Mouse (Mus musculus) kidney, adult 9 months (tissue): ENCODE results near the gene Atp1a1.

Source experiments
- DNase-seq: peaks from one replicate; pipeline ENCODE4 v3.0.0; 2022

The Atp1a1 gene

DNA sequence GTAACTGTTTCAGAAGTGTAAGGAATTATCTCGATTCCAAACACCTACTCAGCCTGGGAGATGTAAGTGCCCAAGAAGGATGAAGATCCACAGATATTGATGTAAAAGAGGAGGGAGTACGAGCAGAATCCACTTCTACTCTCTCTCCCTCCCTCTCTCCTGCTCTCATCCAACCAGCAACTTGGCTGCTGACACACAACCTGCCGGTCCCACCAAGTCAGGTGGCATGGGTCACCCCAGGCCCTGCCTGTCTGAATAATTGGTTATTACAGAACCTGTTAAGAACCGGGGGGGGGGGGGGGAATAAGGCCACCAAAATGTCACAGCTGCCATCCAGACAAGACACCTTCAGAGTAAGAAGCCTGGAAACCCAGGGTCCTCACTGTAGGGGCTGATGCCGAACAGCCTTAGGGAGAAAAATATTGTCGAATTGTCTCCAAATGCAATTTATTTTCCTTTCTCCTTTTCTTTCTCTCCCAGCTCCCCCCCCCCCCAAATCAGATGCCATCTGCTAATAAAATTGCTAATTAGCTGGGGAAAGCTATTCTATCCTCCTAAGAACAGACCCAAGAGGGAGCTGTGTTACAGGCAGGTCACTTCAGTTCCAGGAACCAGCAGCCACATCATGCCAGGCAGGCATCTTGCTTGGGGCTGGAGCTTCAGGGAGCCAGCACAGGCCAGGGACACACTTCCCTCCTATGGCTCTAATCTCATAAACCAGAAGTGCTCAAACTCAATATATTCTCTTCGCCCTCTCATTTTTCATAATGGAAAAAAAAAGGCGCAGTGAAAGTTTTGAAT lies 6.7 kb upstream of the Atp1a1 start:
- DNase-seq: no peak

DNA sequence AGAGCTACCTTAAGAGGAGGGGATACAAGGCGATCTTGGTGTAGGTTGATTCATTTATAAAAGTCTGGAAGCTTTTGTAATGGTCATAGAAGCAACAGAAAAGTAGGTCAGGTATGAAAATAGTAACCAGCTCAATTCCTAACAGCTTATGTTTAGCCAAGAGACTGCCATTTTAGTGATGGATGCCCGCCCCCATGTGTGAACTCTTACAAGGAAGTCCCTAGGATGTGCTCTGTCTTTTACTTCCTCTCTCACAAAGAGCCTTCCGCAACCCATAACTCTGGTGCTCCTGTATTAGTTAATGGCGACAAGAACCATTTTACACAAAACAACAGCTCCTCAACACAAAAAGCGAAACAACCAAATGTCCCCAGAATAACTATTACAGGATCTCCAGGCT lies 4.8 kb upstream of the Atp1a1 start:
- peak; percentile 54 for DNase-seq

DNA sequence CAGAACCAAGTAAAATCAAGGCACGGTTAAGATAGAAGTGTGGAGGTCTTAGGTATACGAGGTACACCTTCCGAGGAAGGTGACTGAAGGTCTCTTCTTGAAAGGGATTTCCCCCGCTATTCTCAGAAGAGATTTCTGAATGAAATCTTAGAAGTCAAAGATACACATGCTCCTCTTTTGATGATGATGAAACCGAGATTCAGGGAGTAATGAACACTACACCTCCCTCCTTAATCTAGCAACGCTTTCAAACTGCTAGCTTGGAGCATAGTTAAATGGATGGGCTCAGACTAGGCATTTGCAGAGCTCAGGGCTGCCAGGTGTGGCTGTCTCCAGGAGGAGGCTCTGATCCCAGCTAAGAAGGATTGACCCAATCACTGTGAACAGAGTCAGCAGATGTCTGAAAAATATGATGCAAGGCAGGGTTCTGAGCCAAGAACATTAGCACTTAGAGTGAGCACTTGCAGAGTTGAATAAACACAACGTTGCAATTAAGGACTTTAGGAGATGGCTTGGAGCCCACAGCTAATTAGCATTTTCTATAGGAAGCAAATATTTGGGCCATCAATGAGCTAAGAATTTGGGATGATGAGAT lies 2.5 kb upstream of the Atp1a1 start:
- peak; percentile 33 for DNase-seq

DNA sequence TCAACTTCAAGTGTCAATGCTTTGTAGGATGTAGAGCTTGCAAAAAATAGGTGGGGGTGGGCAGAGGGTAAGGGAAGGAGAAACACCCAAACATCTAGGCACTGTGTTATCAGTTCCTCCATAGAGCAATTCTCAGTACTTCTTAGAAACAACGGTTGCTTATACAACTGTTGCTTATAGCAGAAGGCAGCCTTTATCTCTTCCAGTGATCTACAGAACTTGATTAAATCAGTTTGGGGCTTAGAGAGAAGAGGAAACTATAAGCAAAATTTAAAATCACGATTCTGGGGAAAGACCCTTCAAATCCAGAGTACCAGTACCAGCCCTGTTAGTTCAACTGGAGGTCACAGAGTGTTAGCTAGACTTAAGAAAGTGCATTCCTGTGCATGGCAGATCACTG lies 1.2 kb upstream of the Atp1a1 start:
- DNase-seq: peak; percentile 9

GRCm38 (mm10) chr3:101605291-101605690 lies 807 bp upstream of the Atp1a1 start:
- DNase-seq: peak; percentile 25

DNA sequence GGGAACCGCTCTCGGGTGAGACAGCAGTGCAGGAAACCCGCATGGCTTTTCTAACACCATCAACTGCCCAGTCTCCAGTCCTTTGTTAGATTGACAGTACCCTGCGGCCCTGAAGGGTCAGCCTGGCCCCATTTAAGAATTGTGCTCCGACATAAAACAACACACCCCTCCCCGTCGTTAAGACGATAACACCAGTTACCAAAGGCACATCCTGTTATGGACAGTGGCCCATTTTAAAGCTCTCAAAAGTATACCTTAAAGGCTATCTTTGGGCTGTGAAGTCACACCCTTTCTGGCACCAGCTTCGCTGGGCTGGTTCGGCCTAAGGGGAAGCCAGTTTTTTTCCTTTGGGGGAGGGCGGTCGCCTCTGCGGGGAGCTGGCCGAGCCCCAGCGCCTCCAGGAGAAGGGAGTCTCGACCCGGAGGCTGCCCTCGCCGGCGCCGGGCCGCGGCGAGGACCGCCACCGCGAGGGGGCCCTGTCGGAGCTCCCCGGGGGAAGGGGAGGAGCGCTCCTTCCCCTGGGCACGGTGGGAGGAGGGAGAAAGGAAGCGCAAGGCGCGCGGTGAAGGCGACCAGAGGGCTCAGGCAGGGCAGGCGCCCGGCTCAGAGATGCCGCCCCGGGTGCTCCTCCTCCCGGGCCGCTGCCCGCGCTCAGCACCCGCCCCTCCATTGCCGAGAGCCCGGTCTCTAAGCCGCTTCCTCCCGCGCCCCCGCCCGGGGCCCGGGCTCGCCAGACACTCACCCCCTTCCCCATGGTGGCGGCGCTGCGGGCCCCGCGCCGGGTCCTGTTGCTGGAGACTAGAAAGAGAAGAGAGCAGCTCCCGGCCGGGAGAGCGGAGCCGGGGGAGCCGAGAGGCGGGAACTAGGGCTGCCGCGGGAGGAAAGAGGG lies 579 bp downstream of the Atp1a1 start:
- DNase-seq: peak; percentile 82

GRCm38 (mm10) chr3:101603194-101603593 lies 1.3 kb downstream of the Atp1a1 start:
- DNase-seq: peak; percentile 48

DNA sequence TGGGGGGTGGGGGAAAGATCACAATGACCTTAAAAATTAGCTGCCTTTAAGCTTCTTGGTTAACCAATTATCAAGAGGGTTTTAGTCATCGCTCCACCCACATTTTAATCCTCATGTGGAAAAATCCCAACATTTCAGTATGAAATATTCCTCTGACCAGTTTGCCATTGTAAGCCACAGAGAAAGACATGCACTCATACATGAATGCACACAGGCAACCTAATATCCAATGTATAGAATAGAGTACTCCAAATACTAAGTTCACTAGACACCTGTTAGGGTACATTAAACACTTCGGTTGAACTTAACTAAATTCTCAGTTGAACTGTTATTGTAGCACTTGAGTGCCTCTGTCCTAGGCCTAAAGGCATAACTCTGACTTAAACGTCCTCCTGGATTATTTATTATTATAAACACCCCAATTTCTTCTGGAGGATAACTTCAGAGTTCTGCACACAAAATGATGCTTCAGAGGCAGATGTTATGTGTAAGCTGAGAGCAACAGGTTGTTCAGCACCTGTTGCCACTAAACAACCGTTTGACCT lies 1.9 kb downstream of the Atp1a1 start:
- peak; percentile 62 for DNase-seq

DNA sequence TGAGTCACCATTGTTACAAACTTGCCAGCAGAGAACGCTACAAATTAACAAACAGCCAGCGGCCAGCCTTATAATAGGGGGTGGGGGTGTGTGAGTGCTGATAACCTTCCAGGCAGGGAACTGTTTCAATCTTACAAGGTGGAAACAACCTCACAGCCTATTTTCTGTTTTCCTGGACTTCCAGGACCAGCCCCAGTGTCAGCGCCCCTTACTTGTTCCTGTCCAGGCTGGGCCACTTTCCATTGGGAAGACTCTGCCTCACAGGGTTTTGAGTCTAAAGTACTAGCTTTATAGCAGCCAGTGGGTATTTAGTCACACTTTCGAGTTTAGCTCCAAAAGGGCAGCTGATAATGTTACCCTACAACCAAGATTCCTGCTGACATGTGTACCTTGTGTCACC lies 2.8 kb downstream of the Atp1a1 start:
- peak; percentile 84 for DNase-seq

DNA sequence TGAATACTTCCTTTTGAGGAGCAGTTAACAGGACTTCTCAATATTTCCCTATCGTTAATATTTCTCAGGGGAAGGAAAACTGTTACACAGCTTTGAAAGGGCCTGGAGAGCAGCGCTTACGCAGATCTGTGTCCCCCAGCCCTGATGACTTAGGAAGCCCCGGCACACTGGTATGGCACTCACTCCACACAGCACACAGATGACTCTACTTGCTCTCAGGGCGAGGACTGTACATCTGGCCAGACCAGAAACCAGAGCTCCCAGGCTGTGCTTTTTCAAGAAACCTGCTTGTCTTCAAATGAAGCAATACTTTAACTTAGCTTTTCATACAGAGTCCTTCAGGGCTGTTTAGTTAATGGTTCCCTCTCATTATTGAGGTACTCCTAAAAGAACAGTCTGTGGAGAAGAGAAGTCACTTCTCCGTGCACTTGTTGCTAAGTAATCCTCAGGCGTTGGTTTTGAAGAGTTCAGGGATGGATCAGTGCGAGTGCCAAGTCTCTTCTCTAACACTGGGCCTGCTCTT lies 3.4 kb downstream of the Atp1a1 start:
- DNase-seq: peak; percentile 37

DNA sequence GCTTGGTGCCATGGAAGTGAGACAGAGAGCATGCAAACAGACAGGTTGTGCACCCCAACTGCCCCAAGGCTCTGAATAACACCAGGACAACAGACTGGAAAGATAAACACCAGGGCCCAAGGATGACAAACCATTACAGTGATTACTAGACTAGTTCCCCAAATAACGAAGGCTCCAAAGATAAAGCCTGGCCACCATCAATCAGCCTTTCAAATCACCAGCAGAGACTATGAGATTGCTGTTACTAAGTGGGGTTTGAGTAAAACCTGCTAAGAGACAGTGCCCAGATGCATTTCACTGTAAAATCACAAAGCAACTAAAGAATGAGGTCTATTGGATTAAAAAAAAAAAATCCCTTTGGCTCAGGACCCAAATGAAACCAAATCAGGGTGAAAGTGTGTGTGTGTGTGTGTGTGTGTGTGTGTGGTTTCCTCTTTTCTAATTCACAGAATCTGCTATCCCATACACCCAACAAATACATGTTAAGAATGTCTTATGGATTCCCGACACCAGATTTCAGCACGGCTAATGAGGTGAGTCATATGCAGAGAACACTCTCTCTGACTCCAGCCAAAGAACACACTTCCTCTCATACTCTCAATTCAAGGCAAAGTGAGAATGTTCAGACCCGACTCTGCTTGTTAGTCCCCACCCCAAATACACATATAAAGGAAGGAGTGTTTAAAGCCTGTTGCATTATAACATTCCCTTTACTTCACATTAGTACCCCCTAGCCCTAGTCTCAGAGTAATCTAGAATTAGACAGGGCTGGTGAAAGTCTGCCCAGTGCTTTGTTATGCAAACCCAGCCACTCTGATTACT lies 4.4 kb downstream of the Atp1a1 start:
- DNase-seq: peak; percentile 39

DNA sequence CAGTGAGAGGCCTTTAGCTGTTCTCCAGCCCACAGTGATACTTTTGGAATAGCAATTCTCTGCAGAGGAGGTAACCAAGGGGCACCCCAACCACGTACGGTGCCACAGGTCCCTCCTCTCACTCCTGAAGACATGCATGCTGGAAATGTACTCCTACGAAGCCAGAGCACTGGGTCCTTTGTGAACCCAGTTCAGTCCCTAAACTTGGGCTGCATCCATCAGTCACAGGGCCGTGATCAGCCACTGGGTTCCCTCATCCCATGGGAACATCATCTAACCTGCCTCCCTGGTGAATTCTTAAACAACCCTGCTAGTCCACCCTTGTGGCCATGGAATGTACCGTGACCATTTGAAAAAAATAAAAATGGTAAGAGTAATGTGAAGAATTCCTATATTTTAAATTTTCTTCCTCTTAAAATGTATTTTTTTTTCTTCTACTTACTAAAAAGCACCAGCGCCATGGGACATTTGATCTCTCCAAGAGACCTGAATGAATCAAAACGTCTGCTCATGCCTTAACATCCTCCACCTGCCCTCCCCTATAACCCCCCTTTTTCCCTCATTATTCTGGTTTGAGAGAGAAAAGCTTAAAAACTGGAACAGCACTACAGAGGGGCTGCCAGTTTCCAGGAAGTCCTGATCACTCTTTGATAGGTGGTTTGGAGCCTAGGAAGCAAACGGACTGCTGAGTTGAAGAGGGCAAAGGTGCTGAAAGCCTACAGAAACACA lies 5.1 kb downstream of the Atp1a1 start:
- peak; percentile 25 for DNase-seq

- peak; percentile 45 for DNase-seq
Measured at GRCm38 (mm10) chr3:101598231-101598905, 6.1 kb downstream of the Atp1a1 start.

GRCm38 (mm10) chr3:101597317-101598096 lies 7.0 kb downstream of the Atp1a1 start:
- DNase-seq: peak; percentile 18

- DNase-seq: no peak
Measured at GRCm38 (mm10) chr3:101596686-101597085, 7.8 kb downstream of the Atp1a1 start.

DNA sequence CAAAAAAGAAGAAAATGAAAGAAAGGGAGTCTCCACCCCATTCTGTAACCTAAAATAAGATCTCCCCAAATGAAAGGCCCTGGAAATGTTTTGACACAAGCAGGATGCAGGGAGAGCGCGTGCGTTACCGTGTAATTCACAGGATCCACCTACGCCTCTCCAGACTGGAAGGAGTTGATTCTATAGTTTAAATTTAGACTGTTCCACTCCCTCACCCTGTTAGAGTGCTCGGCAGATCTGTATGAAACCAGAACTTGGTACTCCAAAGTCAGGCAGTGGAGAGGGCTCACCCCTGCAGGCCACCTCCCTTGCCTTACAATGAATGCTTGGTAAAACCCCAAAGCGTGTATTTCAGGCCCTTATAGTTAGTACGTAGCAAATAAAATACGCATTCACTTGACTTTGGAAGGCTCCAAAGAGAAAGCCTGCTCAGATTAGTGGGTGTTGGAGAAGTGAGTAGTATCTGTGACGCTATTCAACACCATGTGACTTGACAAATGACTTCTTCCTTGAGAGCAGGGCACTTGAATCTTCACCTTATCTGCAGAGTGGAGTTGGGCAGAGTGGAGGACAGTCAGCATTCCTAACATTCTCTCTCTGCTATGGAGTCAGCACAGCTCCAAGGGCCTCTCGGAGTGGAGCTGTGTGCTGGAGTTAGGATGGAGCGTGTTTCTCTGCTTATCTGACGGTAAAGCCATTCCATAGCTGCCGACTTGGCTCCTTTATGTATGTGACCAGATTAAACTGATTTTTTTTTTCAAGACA lies 8.4 kb downstream of the Atp1a1 start:
- no peak for DNase-seq

DNA sequence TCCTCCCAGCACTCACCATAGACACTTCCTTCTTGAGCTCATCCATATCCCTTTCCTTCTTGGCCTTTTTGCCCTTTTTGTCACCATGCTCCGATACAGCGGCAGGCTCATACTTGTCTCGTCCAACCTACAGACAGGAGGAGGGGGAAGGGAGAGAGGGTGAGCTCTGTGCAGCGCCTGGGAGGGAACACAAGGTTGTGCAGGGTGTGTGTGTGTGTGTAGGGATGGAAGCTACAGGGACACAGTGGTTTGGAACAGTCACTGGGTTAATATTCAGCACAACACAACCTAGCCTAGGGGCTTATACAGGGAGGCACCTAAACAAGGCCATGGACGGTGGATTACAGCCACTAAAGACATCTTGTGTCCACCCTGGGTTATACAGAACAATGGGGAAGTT lies 9.5 kb downstream of the Atp1a1 start:
- no peak for DNase-seq

GRCm38 (mm10) chr3:101593266-101593651 lies 11.2 kb downstream of the Atp1a1 start:
- no peak for DNase-seq
